Mouse (Mus musculus): Measurements from ENCODE around the gene Nhlrc4. TPM values are rescaled to one million over a fixed set of nuclear protein-coding genes. Genes with fewer than 3 reads are reported as not detected.

Gene Nhlrc4
- polyA plus RNA-seq, 2 experiments, result 0.10 TPM; not detected in 1

DNA sequence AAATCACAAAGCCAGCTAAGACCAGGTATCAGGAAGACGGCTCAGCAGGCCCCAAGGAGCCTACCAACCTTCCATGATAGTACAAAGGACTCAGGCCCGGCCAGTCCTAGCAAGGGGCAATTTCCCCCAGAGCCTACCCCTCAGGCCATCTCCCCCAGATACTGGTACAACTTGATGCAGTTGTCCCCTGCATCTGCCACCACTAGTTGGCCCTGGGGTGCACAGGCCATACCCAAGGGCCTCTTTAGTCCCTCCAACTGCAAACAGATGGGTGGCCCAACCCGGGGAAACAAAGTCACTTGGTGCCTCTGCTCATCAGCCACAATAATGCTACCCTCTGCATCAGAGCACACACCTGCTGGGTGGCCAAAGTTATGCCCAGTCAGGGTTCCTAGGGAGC is 1.5 kb downstream of the Nhlrc4 start:
- Histone ChIP-seq H3K4me2 (replicated peaks; ENCODE audit: low read depth, low read length, severe bottlenecking) (no peak overlapping the region), H3K27me3 (ENCODE audit: control insufficient read depth, insufficient read depth, low read length) (no peaks in the 10 kb centered on the region), H3K9ac (ENCODE audit: low read depth, low read length, severe bottlenecking) (no peak overlapping the region), H3K4me1 (ENCODE audit: control insufficient read depth, insufficient read depth, low read length) (peaks cover 12% of the 10 kb centered on the region), H3K27ac (replicated peaks; ENCODE audit: low read depth, low read length) (no peak overlapping the region), H3K4me3 (replicated peaks; ENCODE audit: low read length) (no peak overlapping the region), H3K9me3 (ENCODE audit: control insufficient read depth, low read length) (no peaks in the 10 kb centered on the region), H3K36me3 (ENCODE audit: control insufficient read depth, insufficient read depth, low read length) (no peaks in the 10 kb centered on the region; the same call in 1 of the 2 replicates)
- 92% methylated on average over 3 of the region's 3 CpGs for WGBS
- TF ChIP-seq POLR2A (IDR thresholded peaks at IDR 0.05; ENCODE audit: borderline replicate concordance, extremely low read depth, insufficient read depth, insufficient read length), result no peak
- ATAC-seq (ENCODE audit: low FRiP score, low read depth), result no peak
- DNase-seq (ENCODE audit: low spot score), result no peak

DNA sequence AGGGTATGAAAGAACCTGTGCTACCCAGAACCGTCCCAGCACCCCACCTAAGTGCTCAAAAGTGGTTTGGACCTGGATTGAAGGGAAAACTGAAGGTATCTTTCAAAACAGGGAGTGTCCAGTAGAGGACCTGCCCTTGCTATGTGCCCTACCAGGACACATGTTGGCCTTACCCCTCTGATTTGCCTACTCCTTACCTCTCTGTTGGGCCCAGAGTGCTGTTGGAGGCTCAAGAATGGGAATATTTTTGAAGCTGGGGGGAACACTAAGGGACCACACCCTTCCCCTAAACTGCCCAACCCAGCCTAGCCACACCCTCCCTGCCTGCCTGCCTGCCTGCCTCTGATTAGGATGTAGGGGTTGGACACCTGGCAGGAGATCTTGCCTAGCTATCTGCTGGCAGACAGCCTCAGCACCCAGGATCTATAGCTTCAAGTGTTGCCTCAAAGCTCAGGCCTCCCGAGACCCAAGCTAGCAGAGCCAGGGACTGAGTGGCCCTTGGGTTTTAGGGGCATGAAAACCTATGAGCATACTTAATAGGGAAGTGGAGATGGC is 2.1 kb downstream of the Nhlrc4 start:
- DNase-seq (ENCODE audit: low spot score), result no peak
- TF ChIP-seq POLR2A (IDR thresholded peaks at IDR 0.05; ENCODE audit: borderline replicate concordance, extremely low read depth, insufficient read depth, insufficient read length), result no peak
- WGBS, result 73% methylated on average over 2 of the region's 2 CpGs

DNA sequence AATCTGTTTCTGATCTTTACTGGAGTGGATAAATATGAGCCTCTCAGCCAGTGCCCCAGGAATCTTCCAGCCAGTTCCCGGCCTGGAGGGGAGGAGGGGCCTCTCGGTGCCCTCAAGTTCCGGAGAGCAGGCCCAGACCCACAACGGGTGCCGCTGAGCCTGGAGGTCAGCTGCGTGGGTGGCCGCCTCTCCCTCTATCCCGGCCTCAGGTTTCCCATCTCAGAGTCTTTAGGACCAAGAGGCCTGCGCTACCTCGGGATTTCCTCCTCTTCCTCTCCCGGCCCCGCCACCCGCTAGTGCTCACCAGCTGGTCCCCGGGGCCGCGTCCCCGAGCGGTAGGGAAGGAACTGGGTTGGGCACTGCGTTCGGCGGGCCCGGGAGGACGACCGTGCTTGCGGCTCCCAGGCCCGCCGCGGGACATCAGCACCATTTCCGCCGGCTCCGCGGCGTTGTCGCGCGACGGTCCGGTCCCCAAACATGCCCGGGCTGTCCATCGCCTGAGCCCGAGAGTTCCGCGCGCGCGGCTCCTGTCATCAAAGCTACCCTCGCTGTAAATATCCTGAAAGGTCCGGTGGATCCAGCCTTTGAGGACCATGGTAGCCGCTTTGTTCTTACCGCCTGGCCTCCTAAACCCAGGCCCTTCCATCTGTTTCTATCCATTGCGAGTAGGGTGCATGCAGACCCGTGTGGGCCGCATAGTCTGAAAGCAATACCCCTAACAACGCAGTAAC is 3.1 kb downstream of the Nhlrc4 start:
- Histone ChIP-seq H3K4me1 (ENCODE audit: control insufficient read depth, insufficient read depth, low read length) (peaks cover 12% of the 10 kb centered on the region), H3K4me2 (replicated peaks; ENCODE audit: low read depth, low read length, severe bottlenecking) (peak overlapping the region; percentile 52), H3K36me3 (ENCODE audit: control insufficient read depth, insufficient read depth, low read length) (peaks cover 6% of the 10 kb centered on the region), H3K27ac (replicated peaks; ENCODE audit: low read depth, low read length) (peak overlapping the region; percentile 89), H3K4me3 (replicated peaks; ENCODE audit: low read length) (peak overlapping the region; percentile 73), H3K9ac (ENCODE audit: low read depth, low read length, severe bottlenecking) (peak overlapping the region; percentile 95), H3K27me3 (ENCODE audit: control insufficient read depth, insufficient read depth, low read length) (no peaks in the 10 kb centered on the region), H3K9me3 (ENCODE audit: control insufficient read depth, low read length) (no peaks in the 10 kb centered on the region)
- WGBS, result 3% methylated on average over 45 of the region's 54 CpGs
- DNase-seq (ENCODE audit: low spot score) (peak; percentile 49), ATAC-seq (ENCODE audit: low FRiP score, low read depth) (peak; percentile 77)
- TF ChIP-seq POLR2A (IDR thresholded peaks at IDR 0.05; ENCODE audit: borderline replicate concordance, extremely low read depth, insufficient read depth, insufficient read length), result peak; percentile 52; the same call in 1 of the 2 replicates

More for the DNA sequence above, 2.1 kb downstream of the Nhlrc4 start:
- Histone ChIP-seq H3K9me3 (ENCODE audit: control insufficient read depth, low read length) (no peaks in the 10 kb centered on the region), H3K27me3 (ENCODE audit: control insufficient read depth, insufficient read depth, low read length) (no peaks in the 10 kb centered on the region), H3K4me1 (ENCODE audit: control insufficient read depth, insufficient read depth, low read length) (peaks cover 12% of the 10 kb centered on the region), H3K27ac (replicated peaks; ENCODE audit: low read depth, low read length) (no peak overlapping the region), H3K4me2 (replicated peaks; ENCODE audit: low read depth, low read length, severe bottlenecking) (no peak overlapping the region), H3K36me3 (ENCODE audit: control insufficient read depth, insufficient read depth, low read length) (no peaks in the 10 kb centered on the region; the same call in 1 of the 2 replicates), H3K9ac (ENCODE audit: low read depth, low read length, severe bottlenecking) (no peak overlapping the region), H3K4me3 (replicated peaks; ENCODE audit: low read length) (no peak overlapping the region)
- ATAC-seq (ENCODE audit: low FRiP score, low read depth), result no peak

DNA sequence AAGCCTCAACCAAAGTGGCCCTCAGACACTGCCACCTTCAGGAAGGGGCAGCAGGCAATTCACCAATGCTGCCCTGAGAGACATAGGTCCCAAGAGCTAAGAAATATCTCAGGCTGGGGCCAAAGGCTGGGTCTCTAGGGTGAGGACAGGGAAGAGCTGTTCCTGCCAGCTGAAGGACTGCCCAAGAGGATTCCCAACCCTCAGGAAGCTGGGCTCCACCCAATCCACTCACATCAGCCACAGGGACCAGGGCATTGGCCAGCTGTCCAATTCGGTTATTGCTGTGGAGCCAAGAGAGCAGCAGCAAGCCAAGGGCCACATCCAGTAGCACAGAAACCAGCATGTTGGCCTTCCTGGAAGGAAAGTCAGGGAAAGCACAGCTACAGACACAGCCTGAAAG is 10.2 kb downstream of the Nhlrc4 start:
- H3K4me2 ChIP-seq (replicated peaks; ENCODE audit: low read depth, low read length, severe bottlenecking), result no peak overlapping the region
- no peak overlapping the region for H3K27ac ChIP-seq (replicated peaks; ENCODE audit: low read depth, low read length)
- peaks cover 69% of the 10 kb centered on the region for H3K36me3 ChIP-seq (ENCODE audit: control insufficient read depth, insufficient read depth, low read length)
- H3K4me3 ChIP-seq (replicated peaks; ENCODE audit: low read length), result no peak overlapping the region
- no peaks in the 10 kb centered on the region for H3K9me3 ChIP-seq (ENCODE audit: control insufficient read depth, low read length)
- H3K4me1 ChIP-seq (ENCODE audit: control insufficient read depth, insufficient read depth, low read length), result no peaks in the 10 kb centered on the region
- no peaks in the 10 kb centered on the region for H3K27me3 ChIP-seq (ENCODE audit: control insufficient read depth, insufficient read depth, low read length)
- H3K9ac ChIP-seq (ENCODE audit: low read depth, low read length, severe bottlenecking), result no peak overlapping the region
- no peak for DNase-seq (ENCODE audit: low spot score)
- 77% methylated on average over 1 of the region's 1 CpGs for WGBS
- ATAC-seq (ENCODE audit: low FRiP score, low read depth), result no peak
- TF ChIP-seq POLR2A (IDR thresholded peaks at IDR 0.05; ENCODE audit: borderline replicate concordance, extremely low read depth, insufficient read depth, insufficient read length), result no peak

DNA sequence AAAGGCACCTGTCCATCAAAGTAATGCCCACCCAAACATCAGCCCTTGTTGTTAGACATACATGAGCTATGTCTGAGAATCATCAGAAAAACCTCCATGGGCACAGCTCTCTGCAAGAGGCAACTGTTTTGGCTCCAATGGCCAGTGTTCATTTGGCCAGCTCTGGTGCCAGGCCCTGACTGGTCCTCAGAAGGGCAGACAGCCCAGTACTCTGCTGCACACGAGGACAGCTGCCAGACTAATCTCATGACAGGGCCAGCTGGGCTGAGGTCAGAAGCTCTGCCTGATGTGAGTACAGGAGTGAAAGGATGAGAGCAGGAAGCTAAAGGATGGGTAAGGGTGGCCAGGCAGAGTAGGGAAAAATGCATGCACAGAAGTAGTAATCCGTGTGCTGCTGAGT is 19.4 kb downstream of the Nhlrc4 start:
- Histone ChIP-seq H3K36me3 (ENCODE audit: control insufficient read depth, insufficient read depth, low read length) (peaks cover 41% of the 10 kb centered on the region), H3K4me3 (replicated peaks; ENCODE audit: low read length) (no peak overlapping the region), H3K27ac (replicated peaks; ENCODE audit: low read depth, low read length) (no peak overlapping the region), H3K4me2 (replicated peaks; ENCODE audit: low read depth, low read length, severe bottlenecking) (no peak overlapping the region), H3K27me3 (ENCODE audit: control insufficient read depth, insufficient read depth, low read length) (no peaks in the 10 kb centered on the region), H3K9ac (ENCODE audit: low read depth, low read length, severe bottlenecking) (no peak overlapping the region), H3K4me1 (ENCODE audit: control insufficient read depth, insufficient read depth, low read length) (no peaks in the 10 kb centered on the region), H3K9me3 (ENCODE audit: control insufficient read depth, low read length) (no peaks in the 10 kb centered on the region)
- no peak for ATAC-seq (ENCODE audit: low FRiP score, low read depth)
- DNase-seq (ENCODE audit: low spot score), result no peak
- 87% methylated on average over 2 of the region's 2 CpGs for WGBS
- no peak for TF ChIP-seq POLR2A (IDR thresholded peaks at IDR 0.05; ENCODE audit: borderline replicate concordance, extremely low read depth, insufficient read depth, insufficient read length)
